Mouse (Mus musculus) spleen, adult 12 weeks (tissue): ENCODE measurements around the gene Rps10.

Experiments
- DNase-seq: peaks from one replicate; pipeline ENCODE4 v3.0.0; 2022; ENCODE audit warnings: low spot score

The Rps10 gene

DNA sequence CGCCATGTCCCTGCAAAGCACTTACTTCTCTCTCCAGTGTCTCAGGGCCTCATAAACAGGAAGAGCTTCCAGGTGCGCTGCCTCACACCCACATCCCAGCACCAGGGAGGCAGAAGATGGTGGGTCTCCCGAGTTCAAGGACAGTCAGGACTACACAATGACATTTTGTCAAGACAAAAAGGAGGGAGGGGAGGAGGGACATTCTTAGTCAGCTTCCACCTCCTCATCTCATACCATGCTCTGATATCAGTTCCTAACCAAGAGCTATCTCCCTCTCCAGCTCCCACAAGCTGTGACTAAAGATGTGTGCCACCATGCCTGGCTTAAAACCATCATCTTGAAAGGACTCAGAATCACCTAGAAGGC is 25.0 kb downstream of the Rps10 start:
- no peak for DNase-seq

DNA sequence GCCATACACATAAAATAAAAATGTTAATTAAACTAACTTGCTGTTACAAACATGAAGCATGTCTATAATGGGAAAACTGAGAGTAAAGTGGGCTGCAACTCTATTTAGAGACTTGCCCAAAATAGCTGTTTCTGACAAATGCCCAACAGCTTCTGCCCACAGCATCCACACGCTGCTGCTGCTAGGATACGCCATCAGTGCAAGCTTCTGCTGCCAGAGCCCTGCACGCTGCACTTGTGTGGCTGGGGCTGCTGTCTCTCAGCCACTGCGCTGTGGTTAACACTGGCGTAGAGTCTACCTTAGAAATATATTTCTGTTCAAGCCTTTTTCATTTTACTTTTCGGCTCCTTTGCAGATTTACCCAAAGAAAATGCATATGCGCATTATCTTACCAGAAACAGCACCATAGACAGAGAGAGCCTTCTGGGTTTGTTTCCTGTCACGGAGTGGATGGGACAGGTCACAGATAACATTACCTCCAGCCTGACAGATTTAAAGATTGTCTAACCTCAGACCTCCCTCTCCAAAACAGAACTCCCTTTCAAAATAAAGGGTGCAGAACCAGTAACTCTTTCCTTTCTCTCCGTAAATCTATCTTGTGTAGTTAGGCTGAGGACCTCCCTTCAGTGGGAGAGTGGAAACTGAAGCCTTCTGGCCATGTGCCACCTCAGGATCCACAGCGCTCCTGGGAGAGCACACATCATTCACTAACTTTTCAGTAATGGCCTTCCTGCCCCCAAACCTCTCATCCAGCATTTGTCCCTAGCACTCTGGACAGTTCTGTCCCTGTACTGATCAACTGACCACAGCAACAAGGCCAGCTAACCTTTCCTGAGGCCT is 25.6 kb downstream of the Rps10 start:
- DNase-seq, result no peak

DNA sequence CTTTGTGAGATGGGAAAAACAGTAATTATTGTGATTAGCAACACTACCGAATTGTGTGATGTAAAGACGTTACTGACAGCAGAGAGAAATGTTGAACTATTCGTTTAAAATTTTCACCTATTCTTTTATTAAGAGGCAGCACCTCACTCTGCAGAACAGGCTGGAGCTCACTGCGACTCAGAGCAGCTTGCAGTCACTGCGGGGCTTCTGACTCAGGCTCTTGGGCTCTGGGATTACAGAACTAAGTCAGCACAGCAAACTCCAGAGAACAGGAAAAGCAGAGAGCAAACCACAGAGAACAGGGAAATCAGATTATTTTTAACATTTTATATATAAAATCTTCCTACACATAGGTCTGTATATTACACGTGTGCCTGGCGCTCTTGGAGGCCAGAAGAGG is 26.9 kb downstream of the Rps10 start:
- DNase-seq, result no peak

DNA sequence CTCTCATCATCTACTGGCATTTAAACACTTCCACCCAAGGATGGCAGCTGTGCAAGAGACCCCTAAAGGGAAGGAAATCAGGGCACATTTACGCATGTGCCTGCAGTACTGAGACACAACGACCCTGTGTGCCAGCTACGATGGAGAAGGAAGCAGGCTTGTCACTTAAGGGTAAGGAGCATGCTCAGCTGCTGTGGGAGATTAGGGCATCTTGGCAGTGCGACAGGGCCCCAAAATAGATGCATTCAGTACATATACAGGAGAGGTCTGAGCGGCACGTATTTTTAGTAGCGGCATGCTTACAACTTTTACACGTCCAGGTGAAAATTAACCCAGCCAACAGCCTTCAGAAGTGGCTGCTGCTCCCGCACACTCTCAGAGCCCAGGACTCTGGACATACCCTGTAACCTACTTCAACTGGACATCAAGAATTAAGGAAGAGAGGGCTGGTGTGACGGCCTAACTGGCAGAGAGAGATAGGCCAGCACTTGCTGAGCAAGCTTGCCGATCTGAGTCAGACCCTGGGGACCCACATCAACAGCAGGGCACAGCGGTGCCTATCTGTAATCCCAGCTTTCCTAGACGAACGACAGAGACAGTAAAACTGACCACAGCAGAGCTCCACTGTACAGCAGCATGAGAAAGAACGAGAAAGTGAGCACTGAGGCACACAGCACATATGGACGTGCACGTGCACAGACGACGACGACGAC is 32.8 kb downstream of the Rps10 start:
- DNase-seq, result no peak

DNA sequence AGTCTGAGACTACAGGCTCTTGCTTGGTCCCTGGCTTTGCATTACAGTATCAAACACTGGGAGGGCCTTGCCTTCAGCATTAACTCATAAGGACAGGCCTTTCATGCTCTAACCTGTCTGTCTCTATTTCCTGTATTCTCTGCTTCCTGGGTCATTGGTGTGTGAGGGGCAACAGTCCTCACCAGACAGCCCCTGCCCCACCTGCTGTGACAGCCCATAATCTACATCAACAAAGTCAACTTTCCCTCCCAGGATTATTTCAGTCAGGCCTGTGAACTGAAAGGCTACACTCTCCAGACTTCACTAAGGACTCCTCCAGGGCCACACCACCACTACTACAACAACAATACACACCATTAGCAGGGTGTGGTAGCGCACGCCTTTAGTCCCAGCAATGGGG is 33.4 kb downstream of the Rps10 start:
- DNase-seq, result no peak

DNA sequence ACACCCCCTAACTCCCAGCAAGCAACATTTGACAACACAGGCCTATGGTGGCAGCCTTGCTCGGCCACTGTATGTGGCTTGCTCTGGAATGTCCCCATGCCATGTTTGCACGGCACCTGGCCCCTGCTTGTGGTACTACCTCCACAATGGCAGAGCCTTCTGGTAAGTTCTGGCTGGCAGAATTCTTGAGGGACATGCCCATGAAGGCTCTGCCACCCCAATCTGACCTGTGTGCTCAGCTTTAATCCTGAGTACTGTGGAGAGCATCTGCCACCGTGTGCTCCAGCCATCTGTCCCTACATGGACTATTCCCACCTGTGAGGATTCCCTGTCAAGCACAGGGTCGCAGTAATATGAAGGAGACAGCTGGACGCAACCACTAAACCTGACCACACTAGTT is 35.6 kb downstream of the Rps10 start:
- DNase-seq, result no peak

DNA sequence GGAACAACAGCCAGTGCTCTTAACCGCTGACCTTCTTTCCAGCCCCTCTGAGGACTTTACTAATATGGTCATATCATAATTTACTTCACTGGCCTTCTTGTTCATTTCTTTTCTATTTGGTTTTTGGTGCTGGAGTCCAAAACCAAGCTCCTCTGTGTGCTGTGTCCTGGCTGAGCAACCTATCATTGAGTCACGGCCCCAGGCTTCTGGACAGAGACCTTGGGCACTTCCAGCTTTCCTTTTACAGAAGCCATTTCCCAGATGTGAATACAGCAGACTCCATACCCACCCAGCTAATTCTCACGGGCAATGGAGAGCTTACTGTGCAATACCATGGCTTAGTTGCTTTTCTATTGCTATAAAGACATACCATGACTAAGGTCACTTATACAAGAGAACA is 36.2 kb downstream of the Rps10 start:
- no peak for DNase-seq

DNA sequence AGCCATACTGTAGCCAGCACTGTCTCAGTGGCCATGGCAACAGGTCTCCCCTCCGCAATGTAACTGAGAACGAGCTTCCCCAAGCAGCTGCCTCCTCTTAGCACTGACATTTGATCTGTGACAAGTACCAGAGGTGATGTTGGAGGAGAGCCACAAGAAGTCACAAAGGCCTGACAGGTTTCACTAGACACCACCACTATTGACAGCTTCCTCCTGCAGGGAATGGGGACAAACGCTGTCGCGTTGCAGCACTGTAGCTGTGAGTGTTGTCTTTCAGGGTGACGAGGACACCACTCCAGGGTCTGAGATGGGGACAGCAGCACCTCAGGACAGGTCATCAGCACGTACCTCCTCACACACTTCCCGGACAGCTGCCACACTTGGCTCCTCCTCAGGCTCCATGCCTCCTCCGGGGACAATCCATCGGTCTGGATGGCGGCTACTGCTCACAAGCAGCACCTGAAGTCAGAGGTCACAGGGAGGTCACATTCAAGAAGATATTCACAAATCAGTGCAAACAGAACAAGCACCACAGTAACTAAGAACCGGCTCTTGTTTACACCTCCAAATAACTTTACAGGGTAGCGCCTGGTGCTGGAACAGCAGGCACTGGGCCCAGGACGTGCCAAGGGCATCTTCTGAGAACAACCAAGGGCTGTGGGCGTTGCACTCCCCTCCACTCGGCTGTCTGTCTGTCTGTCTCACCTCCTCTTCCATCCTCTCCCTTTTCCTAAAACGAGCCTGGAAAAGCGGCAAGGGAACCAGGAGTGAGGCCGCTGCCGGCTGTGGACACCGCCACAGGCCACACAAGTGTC is 39.9 kb downstream of the Rps10 start:
- no peak for DNase-seq

DNA sequence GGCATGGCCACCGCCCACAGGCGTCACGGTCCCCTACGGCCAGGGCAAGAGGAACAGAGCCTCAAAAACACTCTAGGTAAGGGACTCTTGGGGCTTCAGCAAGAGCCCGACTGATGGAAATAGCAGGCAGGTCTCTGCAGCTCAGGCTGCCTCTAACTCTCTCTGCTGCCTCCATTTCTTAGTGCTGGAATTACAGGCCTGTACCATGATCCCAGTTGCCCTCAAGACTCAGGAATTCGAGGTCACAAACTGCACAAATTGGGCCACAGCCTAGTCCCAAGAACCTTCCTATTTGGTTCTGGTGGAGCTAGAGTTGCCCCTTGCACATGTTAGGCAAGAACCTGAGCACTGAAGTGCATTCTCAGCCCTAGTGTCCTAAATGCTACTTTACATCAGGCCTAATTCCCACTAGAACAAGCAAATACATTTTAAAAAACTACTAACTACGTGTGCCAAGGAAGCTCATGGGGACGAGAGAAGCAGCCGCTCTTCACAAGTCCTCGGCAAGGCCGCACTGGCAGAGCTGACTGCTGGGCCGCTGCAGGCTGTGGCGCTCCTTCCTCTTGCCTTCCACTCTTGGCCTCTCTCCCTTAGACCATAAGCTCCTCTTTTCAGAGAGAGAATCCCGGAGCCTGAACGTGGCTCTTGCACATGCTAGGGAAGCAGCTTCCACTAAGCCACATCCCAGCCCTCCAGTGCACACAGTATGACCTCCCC is 40.7 kb downstream of the Rps10 start:
- no peak for DNase-seq

DNA sequence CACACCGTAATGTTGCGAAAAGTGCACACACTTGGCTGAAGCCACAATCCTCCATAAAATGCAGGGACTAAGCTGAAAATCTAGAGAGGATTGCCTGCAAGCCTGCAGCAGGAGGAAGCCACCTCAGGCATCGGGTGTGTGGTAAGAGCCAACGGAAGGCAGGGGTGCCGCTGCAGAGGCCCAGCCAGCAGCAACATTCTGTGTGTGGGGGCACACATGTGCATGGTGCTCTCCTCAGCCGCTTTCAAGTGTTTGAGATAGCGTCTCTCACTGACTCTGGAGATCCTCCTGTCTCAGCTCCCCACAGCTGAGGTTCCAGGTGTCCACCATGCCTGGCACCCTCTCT is 43.9 kb downstream of the Rps10 start:
- no peak for DNase-seq

DNA sequence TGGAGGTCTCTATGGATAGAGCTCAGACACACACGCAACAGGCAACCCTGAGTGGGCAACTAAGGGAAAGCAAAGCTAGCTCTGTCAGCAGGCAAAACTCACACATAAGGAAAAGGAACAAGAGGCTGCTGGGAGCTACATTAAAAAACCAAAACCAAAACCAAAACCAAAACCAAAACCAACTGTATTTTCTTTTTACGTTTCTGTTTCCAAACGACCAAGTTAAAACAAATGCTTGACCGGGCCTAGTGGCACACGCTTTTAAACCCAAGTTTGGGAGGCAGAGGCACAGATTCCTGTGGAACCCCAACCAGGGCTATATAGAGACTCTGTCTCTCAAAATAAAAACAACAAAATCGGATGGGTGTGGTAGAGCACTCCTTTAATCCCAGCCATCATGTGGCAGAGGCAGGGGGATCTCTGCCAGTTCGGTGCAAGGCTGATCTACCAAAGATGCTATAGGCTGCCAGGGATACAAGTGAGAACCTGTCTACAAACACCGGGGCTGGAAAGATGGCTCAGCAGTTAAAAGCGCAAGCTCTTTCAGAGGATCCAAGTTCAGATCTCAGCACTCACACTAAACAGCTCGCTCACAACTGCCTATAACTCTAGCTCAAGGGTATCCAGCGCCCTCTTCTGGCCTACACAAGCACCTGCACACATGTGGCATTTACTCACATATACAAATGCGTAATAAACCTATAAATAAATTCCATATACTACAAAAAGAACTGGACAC is 44.5 kb downstream of the Rps10 start:
- no peak for DNase-seq

DNA sequence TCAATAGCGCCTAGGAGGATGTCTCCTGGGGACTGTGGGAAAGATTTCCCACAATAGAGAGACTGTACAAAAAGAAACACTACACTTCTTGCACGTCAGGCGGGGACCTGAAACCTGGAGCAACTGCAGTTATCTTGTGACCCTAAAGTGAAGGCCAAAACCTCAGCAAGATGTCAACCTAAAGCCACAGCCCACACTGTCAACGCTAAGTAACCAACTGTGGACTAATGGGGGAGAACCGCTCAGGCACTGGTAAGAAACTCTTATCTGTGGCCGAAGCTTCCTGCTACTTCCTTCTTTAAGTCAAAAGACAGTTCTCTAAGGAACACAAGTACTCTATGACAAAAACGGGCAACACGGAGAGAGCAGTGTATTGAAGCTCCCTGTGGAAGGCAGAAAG is 48.2 kb downstream of the Rps10 start:
- DNase-seq, result no peak

DNA sequence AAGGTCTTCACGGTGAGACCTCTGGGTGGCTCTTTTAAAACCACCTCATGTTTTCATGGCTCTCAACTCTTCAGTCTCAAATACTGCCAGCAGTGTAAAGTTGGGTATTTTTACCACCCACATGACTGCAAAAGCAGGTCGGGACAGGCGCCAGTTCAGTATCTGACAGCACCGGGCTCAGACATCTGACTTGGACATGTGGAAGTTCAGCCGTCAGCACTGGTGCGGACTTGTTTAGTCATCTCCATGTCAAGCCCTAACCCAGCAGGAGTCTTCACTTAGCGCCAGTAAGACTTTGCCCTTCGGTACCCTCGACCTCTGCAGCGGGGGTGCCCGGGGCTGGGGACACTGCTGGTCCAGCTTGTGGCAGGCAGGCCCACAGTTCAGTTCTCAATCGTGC is 49.2 kb downstream of the Rps10 start:
- no peak for DNase-seq

DNA sequence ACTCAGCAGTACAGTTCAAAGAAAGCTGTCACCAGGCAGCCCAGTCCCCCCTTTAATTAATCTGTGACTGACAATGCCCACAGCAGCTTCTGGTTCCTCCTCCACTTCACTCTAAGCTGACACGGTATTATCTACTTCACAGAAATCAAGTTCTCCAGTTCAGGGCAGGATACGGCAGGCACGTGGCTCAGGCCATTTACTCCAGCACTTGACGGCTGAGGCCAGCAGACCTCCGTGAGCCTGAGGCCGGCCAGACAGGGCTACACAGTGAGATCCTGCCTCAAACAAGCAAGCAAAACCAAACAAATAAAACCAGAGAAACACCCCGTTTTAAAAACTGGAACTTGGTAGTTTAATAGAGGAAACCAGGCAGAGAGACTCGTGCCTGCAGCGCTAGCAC is 49.8 kb downstream of the Rps10 start:
- no peak for DNase-seq

DNA sequence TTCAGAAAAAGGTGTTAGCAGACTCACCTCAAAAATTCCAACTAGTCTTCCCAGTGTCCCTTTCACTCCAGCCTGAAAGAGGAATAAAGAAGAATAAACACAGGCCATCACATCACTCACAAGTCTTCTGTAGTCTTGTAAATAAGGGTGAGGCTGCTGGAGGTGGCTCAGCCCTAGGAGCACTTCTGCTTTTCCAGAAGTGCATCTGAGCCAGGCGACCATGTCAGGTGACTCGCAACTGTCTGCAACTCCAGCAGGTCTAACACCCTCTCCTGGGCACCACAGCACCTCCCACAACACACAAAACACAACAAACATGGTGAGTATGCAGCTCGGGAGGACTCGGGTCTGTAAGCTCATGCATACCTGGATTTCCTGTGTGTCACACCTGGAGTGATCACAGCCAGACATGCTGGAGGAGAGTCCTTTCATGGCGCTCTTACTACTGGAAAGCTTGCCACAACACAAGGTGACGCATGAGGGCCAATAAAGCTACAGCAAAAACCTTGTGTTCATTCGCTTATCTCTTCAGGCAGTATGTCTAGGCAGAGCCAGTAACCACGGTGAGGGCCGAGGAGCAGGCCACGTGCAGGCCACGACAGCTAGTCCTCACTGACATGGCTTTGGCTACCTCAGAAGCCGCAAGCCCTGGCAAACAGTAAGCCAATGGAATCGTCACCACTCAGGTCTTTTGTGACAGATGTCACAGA is 53.1 kb downstream of the Rps10 start:
- DNase-seq, result no peak
